Mouse (Mus musculus): ENCODE data around the gene Cd300lf. TPM values are rescaled to one million over a fixed set of nuclear protein-coding genes. Genes with fewer than 3 reads are reported as not detected.
A peak's percentile ranks its signal among the peaks of the same experiment; 100 is the strongest.

Cd300lf gene
- total RNA-seq, 2 experiments from 2014 or later: 0.44 to 0.48 TPM

DNA sequence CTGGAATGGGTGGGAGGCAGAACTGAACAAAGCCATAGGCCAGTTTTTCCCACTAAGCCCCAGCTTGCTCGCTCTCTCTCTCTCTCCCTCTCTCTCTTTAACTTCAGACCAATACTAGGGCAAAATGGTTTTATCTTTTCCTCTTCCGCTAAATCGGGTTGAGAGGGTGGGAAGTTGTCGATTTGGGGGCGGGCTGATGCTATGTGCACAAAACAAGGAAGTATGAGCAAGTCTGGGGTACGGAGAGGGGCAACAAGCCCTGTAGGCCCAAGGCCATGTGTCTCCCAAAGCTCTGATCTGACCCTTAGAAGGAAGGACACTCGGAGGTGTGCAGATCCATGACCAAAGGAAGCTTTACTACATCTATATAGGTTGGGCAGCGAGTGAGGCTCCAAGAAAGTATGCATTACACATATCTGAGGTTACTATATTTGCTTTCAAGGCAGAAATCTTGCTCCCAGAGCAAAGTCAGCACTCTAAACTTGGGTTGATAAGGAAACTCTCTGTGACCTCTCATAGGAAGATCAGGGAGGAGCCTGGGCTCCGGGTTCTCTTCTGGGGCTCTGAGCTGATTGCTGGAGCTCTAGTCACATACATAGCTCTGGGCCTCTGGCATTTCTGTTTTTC is 27.9 kb upstream of the Cd300lf start:
- intact Hi-C loops (cut with DNase I): loop anchor here (1.0 to 2.0 kb wide), 2 partner anchors 21 to 107 kb away; no protein-coding TSS in a partner anchor
- no peak for DNase-seq (ENCODE audit: low spot score in 2 of 2)

DNA sequence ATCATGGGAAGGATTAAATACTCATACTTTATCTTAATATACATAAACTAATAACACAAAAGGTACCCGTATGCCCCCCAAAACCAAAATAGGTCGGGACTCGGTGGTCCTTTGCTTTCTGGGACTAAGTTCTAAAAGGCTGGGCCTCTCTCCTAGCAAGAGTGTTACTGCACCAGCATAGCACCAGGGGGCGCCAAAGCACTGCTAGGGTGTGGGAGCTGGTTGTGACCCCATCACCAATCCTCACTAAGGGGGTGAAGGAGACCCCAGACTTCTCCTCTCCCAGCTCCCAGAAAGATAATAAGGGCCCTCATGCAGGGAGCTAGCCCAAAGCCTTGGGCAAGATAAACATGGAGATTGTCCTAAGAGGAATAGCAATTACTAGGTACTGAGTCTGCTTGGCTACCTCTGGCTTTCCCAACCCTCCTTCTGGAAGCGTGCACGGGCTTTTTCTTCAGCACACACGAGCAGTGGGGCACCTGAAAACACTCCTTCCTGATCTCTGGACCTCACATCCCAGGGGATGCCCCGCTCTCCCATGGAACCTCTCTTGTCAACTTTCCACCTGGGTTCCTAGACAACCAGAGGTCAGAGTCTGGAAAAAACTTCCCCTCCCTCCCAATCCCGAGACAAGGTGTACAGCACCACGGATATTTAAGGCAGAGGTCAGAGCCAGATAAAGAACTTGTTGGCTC is 27.2 kb upstream of the Cd300lf start:
- intact Hi-C loops (cut with DNase I): loop anchor here (1.0 to 2.0 kb wide), 2 partner anchors 21 to 108 kb away; no protein-coding TSS in a partner anchor
- DNase-seq (ENCODE audit: low spot score in 2 of 2): no peak

DNA sequence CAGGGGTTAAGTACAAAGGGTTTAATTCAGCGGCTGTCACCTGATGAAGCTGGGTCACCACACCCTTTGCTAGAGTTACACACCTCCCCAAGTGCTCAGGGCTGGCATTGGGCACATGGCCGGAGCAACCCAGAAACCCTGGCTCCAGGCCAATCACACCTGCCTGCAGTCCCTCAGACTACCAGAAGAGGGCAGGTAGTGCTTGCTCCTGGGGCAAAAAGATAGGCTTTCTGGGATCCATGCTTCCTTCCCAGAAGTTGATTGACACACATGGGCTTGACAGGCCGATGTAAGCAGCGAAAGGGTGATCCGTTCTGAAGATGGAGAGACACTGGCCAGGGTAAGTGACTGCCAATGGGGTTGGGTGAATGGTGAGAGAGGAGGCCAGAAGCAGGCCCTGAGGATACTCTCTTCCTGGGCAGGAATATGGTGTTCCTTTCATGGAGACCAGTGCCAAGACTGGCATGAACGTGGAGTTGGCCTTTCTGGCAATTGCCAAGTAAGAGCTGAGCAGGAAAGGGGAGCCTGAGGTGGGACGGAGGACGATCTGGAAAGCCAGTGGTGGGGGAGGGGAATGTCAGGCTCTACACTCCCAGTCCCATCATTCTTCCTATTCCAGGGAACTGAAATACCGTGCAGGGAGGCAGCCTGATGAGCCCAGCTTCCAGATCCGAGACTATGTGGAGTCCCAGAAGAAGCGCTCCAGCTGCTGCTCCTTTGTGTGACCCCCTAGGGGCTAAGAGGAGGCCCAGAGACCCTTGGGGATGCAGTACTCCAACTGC is 26.4 kb upstream of the Cd300lf start:
- peak in 1 of 2 experiments; percentile 42 for DNase-seq (ENCODE audit: low spot score in 2 of 2)
- intact Hi-C loops (cut with DNase I): loop anchor here (2.0 kb wide), 1 partner anchor 109 kb away; no protein-coding TSS in a partner anchor

DNA sequence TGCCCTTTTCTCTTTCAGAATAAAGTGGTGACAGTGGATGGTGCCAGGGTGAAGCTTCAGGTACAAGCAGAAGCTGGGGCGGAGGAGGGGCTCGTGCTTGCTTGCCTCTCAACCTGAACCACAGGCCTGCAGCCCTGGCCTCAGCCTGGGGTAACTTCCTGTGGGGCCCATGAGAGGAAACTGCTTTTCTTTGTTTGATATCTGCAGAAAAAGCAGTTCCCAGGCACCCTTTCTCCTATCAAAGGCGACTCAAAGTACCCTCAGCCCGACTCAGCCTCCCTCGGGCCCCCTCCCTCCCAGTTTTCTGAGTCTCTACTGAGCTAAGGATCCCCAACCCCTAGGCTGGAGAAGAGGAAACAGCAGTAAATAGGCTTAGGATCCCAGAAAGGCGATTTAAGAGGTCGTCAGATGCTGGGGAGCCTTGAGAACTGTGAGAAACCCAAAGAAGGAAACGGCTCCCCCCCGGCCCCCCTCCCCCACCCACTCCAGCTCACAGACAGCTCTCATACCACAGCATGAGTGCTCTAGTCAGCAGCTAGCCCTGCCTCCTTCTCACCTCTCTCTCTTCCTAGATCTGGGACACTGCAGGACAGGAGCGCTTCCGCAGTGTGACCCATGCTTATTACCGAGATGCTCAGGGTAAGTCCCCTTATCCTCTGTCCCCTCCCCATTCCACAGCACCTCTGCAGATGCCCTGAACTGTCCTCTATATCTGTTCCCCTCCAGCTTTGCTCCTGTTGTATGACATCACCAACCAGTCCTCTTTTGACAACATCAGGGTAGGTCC is 24.3 kb upstream of the Cd300lf start:
- intact Hi-C loops (cut with DNase I): no loop called here
- DNase-seq (ENCODE audit: low spot score in 2 of 2): no peak

DNA sequence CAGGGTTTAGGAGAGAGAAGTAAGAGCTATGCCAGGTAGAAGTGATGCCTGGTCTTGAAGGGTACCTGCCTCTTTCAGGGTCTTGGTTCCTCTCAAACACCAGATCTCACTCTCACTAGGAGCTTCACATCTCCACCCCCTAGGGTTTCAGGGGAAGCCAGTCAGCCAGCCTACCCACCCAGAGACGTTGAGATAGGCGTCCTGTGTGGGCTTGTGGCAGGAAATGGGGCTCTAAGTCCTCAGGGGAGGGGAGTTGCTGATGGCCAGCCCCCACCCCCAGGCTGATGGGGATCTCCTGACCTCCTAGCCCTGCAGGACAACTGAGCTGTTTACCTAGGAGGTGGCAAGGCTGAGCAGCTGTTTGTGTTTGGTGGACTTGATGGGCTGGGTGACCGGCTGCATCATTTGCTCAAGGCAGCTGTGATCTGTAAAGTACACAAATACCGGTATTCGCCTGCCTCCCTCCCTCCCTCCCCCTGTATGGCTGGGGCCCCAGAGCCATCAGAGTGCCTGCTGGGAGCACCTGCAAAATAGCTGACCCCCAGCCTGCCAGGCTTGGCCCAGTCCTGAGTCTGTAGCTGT is 21.4 kb upstream of the Cd300lf start:
- intact Hi-C loops (cut with DNase I): no loop called here
- no peak for DNase-seq (ENCODE audit: low spot score in 2 of 2)

DNA sequence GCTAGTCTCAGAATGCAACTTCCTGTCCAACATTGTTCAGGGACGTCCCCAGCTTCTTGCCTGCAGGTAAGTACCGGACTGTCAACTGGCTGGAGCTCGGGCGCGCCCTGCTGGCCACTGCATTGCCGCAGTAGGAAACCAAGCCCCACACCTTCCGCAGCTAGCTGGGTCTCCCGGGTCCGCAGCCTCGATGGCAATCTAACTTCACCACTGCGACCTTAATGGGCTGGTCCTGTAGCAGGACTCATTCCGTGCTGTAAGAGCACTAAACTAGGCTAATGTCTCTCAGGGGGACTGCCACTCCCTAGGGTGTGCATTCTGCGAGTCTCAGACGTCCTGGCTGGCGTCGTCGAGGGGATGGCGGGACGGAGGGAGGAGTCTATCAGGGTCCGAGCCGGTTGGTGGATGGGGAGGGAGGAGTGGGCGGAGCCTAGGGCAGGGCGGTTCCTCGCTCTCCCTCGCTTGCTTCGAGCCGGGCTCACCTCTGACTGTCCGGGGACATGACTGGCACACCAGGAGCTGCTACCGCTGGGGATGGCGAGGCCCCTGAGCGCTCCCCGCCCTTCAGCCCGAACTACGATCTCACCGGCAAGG is 20.0 kb upstream of the Cd300lf start:
- intact Hi-C loops (cut with DNase I): no loop called here
- DNase-seq (ENCODE audit: low spot score in 2 of 2): peak; percentile 52 to 58

DNA sequence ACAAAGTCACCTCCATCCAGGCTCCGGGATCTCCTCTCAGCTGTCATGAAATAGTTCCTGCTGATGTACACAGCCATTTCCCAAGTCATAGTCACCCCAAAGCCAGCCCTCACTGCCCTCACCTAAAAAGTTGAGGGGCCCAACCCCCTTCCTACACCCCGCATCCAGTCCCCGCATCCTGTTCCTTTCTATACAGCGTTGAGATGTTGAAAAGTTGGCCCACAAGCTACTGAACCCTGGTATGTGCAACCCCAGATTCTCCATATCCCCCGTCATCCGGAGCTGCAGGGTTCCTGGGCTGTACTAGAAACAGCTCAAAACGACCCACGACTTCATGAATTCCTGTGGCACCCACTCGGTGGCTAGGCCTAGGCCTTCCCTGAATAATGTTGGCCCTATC is 19.3 kb upstream of the Cd300lf start:
- no peak for DNase-seq (ENCODE audit: low spot score in 2 of 2)
- intact Hi-C loops (cut with DNase I): no loop called here

DNA sequence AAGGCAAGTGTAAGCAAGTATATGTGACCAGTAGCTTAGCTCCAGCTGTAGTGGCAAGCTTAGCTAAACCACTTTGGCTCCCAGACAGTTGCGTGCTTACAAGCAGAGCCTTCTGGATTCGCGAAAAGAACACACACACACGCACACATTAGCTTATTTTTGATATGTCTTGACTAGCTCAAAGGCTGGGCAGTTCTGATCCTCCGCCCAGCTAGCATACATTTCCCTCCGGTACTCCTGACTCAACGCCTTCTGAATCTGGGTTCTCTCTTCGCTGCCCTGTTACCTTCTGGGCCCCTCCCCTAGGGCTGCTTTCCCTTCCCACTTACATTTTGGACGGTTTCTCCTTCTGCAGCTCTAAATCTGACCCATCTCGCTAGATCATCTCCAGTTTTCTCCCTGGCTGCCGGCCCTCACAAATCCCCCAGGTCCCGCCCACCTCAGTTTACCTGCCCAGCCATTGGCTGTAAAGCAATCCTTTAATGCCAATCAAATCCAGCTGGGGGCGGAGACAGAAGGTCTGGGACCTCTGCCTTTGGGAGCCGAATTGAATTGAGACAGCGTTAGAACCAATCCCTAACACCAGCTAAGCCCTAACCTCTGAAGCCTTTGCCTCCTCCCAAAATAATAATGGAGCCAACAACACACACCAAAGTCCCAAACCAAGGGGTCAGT is 18.1 kb upstream of the Cd300lf start:
- intact Hi-C loops (cut with DNase I): loop anchor here (1.0 kb wide), 1 partner anchor 70 kb away; no protein-coding TSS in a partner anchor
- DNase-seq (ENCODE audit: low spot score in 2 of 2): no peak

DNA sequence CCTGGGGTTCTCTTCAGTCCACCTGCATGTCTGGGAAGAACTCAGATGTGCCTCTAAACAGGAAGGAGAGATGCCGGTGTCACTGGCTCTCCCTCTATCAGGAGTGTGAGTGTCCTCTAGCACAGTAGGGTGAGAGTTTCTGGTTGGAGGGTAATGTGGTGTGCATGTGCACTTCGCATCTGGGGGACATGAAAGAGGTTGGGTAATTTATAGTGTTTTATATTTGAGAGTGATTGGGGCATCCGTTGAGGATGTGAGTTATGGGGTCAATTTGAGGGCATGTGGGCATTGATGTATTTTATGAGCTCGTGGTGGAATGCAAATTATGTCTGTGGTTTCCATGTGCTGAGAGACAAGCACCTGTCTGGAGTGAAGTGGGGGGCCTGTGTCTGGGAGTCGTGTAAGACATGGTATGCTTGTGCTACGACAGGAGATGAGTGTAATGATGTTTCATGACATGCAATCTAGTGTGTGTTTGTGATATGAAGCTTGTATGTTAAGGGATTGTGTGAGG is 17.0 kb upstream of the Cd300lf start:
- intact Hi-C loops (cut with DNase I): no loop called here
- no peak for DNase-seq (ENCODE audit: low spot score in 2 of 2)

DNA sequence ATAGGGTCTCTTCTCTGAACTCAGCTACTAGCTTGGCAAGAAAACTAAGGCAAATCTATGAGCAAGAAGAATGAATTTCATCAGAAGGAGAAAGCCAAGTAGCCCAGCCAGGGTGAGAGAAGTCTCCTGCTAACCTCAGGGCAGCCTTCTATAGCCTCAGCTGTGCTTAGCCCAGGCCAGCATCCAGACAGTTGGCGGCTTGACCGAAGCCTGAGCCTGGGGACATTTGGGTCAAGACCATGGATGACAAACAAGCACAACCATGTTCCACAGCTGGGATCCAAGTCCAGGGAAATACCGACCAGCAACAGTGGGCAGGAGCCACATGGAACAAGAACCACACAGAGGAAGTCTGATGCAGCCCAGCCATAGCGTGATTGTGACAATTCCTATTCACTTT is 14.0 kb upstream of the Cd300lf start:
- DNase-seq (ENCODE audit: low spot score in 2 of 2): no peak
- intact Hi-C loops (cut with DNase I): no loop called here

DNA sequence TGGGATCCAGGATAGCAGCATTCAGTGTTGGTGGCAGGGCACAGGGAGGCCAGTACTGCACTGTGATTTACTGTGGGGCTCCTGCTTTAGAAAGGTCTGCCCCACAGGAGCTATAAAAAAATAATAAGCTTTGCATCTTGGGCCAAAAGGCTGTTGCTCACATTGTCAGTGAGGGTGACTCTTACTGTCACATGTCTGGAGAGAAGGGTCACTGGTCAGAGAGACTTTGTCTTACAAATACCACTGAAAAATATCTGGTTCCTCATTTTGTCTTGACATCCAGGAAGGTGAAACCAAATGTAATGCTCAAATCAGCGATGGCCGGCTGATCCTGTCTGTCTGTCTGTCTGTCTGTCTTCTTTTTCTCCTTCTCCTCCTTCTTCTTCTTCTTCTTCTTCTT is 8.2 kb upstream of the Cd300lf start:
- no peak for DNase-seq (ENCODE audit: low spot score in 2 of 2)
- intact Hi-C loops (cut with DNase I): no loop called here

DNA sequence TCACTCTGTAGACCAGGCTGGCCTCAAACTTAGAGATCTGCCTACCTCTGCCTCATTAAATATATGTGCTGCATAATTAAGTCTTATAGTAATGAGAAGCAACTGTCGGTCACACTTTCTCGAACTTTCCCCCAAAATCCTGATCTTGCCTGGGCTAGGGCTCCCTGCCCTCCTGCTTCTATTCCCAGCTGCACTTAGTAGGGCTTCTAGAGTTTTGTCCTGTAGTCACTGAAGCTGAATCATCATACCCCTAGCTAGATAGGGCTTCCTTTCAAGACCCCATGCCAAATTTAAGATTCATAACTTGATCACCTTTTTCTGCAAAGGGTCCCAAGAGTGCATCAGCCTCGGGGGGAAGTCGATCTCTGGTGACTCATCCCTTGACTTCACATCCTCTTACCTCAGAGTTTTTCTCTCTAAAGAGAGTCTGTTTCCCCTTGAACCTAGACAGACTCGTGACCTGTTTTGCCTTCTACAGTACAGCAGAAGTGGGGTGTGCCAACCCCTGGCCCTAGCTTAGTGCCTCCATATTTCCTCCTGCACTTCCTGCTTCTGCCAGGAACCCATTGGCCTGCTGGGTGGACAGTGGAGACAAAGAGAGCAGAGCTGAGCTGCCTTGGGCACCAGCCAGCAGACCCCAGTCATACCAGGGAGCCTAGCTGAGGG is 4.9 kb upstream of the Cd300lf start:
- intact Hi-C loops (cut with DNase I): no loop called here
- no peak for DNase-seq (ENCODE audit: low spot score in 2 of 2)

DNA sequence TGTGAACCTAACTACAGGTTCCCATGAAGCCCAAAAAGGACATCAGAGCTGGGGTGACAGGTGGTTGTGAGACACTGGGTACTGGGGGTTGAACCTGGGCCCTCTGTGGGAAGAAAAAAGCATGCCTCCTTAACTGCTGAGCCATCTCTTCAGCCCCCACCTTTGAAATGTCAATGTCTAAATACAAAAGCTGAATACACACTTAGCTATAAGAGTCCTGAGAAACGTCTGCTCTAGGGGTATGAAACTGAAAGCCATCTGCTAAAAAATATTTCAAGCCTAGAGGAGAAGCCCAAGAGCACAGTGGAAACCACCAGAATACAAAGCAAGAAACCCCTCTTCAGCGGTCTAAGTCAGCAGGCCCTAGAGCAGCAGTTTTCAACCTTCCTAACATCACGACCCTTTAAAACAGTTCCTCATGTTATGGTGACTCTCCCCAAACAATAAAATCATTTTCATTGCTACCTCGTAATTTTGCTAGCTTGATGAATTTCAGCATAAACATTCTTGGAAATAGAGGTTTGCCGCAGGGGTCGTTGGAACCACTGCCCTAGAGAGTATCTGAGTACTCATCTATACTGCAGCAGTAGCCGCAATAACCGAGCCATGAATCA is 1.9 kb downstream of the Cd300lf start:
- no peak for DNase-seq (ENCODE audit: low spot score in 2 of 2)
- intact Hi-C loops (cut with DNase I): no loop called here

DNA sequence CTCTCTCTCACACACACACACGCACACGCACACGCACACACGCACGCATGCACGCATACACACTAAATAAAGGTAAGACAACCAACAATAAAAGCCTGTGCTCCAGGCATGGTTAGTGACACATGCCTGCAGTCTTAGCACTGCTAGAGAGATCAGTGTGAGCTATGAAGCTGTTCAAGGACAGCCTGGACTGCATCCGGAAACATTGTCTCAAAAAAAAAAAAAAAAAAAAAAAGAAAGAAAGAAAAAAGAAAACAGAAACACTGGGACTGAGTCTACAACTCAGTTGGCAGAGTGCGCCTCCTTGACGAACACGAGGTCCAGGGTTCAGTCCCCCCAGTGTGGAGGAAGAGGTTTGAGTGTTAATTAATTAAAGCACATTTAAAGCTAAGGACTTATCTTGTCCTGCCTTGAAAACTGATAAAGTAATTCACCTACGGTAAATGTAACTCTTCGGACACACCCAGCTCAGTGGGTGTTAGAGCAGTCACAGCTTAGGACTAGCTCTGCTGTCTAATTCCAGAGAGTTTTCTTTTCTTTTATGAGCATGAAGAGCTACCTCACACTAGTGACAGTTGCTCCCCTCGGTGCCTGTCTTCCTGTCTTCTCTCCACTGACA is 4.2 kb downstream of the Cd300lf start:
- DNase-seq (ENCODE audit: low spot score in 2 of 2): no peak
- intact Hi-C loops (cut with DNase I): loop anchor here (5.0 kb wide), 1 partner anchor 142 kb away; the partner anchor contains the start of gene Cd300ld

DNA sequence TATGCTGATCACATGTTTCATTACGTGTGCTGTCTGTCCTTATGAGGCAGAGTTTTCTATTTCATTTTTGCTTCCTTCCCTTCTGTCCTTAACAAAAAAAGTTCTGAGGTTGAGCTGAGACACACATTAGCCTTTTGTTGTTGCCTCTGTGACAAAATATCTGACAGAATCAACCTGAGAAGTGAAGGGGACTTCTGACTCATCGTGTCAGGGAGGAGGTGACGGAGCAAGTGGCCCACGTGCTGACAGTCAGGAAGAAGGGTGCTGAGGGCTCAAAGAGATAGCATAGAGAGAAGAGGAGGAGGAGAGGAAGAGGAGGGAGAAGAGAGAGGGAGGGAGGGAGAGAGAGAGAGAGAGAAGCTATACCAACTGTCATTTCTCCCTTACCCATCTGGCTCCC is 5.3 kb downstream of the Cd300lf start:
- DNase-seq (ENCODE audit: low spot score in 2 of 2): no peak
- intact Hi-C loops (cut with DNase I): loop anchor here (5.0 kb wide), 1 partner anchor 141 kb away; the partner anchor contains the start of gene Cd300ld

DNA sequence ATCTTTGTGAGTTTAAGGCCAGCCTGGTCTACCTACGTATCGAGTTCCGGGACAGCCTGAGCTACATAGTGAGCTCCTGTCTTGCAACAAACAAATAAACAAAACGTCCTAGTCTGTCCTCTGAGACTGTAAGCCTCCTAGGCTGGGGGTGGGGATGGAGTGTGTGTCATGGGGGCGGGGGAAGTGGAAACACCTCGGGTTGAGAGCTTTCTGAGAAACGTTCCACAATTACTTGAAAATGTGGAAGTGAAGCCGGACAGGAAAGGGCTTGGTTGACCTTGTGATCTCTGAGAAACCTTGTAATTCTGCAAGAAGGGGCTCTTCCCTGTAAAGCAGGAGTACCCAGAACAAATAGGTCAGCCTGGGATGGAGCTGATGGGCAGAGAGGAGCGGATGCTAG is 14.4 kb downstream of the Cd300lf start:
- no peak for DNase-seq (ENCODE audit: low spot score in 2 of 2)
- intact Hi-C loops (cut with DNase I): no loop called here

DNA sequence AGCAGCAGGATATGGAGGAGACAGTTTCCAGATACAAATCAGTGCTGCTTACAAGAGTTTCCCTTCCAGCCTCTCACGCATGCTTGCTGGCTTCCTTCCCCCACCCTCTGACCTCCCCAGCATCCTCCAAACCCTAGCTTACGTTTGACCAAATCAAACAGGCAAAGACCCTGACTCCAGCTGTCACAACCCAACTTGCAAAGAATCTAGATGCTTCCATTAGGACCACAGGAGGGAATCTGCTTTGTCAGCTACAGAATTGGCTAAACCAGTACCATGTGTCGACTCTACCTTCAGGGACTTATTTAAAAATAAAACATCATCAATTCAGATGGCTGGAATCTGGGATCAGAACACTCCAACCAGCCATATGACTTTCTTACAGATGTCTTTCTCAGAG is 21.6 kb downstream of the Cd300lf start:
- intact Hi-C loops (cut with DNase I): no loop called here
- no peak for DNase-seq (ENCODE audit: low spot score in 2 of 2)

All from left cerebral cortex, postnatal 36 days (tissue).